In genomic region chr3:137950191-137950885, GRCm38 (mm10) we compare ENCODE assay signal across 21 mouse cellular contexts. TPM values are rescaled to one million over a fixed set of nuclear protein-coding genes. Genes with fewer than 3 reads are reported as not detected.
DNase-seq lines count a peak whose midpoint lies in the region; ATAC-seq and TF ChIP-seq lines count a peak whose summit lies in the region.
"Had no signal": no experiment of that assay in that cellular context is flagged by ENCODE, and none has a peak within 500 bp of the region (broad histone marks: within the 10 kb centered on the region; RNA-seq: fewer than 3 reads in every experiment).

No protein-coding gene starts in this region.

- TF ChIP-seq POLR2A in bone marrow, adult 2 months (IDR thresholded peaks at IDR 0.05; ENCODE audit: borderline replicate concordance, control insufficient read depth, low read depth, low read length), result no peak

- no peaks in the 10 kb centered on the region for H3K27me3 ChIP-seq in liver, embryonic 16.5 days (ENCODE audit: control insufficient read depth, insufficient read depth, low read depth, low read length)
- H3K27me3 ChIP-seq in kidney, embryonic 14.5 days (ENCODE audit: control insufficient read depth, insufficient read depth, low read length), result no peaks in the 10 kb centered on the region
- H3K27me3 ChIP-seq: forebrain, embryonic 13.5 days; heart, embryonic 15.5 days; limb, embryonic 15.5 days; stomach, embryonic 15.5 days had no signal

- H3K36me3 ChIP-seq in liver, embryonic 16.5 days (ENCODE audit: control insufficient read depth, insufficient read depth), result peaks cover 2% of the 10 kb centered on the region
- H3K36me3 ChIP-seq in kidney, embryonic 14.5 days (ENCODE audit: control insufficient read depth, insufficient read depth, low read length), result no peaks in the 10 kb centered on the region
- H3K36me3 ChIP-seq: heart, embryonic 15.5 days; limb, embryonic 15.5 days; stomach, embryonic 15.5 days had no signal

- no peak overlapping the region for H3K4me2 ChIP-seq in liver, embryonic 16.5 days (ENCODE audit: low read depth, low read length)
- H3K4me2 ChIP-seq in kidney, embryonic 14.5 days (replicated peaks; ENCODE audit: low read depth, low read length), result no peak overlapping the region
- H3K4me2 ChIP-seq: forebrain, embryonic 13.5 days; heart, embryonic 15.5 days; limb, embryonic 15.5 days; stomach, embryonic 15.5 days had no signal

- no peak overlapping the region for H3K9ac ChIP-seq in liver, embryonic 16.5 days (ENCODE audit: low read depth, low read length)
- H3K9ac ChIP-seq in kidney, embryonic 14.5 days (ENCODE audit: low read depth, low read length), result no peak overlapping the region
- H3K9ac ChIP-seq: forebrain, embryonic 13.5 days; heart, embryonic 15.5 days; limb, embryonic 15.5 days; stomach, embryonic 15.5 days had no signal

- peaks cover 27% of the 10 kb centered on the region for H3K4me1 ChIP-seq in bone marrow, adult 2 months (ENCODE audit: control insufficient read depth, insufficient read depth, low read length)
- peaks cover 61% of the 10 kb centered on the region for H3K4me1 ChIP-seq in liver, embryonic 16.5 days (ENCODE audit: control insufficient read depth, low read depth, low read length)
- peaks cover 13% of the 10 kb centered on the region for H3K4me1 ChIP-seq in kidney, embryonic 14.5 days (ENCODE audit: control insufficient read depth, insufficient read depth, low read length)

- TF ChIP-seq CTCF in bone marrow, adult 2 months (IDR thresholded peaks at IDR 0.05; ENCODE audit: control insufficient read depth, insufficient read depth, low read length), result no peak

- ATAC-seq in liver, embryonic 16.5 days (ENCODE audit: low read depth), result no peak
- no peak for ATAC-seq in kidney, embryonic 14.5 days (ENCODE audit: low FRiP score, low TSS enrichment)
- ATAC-seq: CD4-positive, CD25-positive, alpha-beta regulatory T cell, adult 4 months; forebrain, embryonic 13.5 days; hindbrain, postnatal 0 days had no signal

- DNase-seq in spleen, postnatal 36 days (ENCODE audit: low spot score in 2 of 2), result peak; percentile 51
- no peak for DNase-seq in spleen, postnatal 10 days (ENCODE audit: low spot score in 2 of 2)
- no peak for DNase-seq in retina, postnatal 1 day
- no peak for DNase-seq in ovary, postnatal 10 days (ENCODE audit: low spot score)
- DNase-seq: cerebellum, adult 9-10 months; gastrocnemius, postnatal 10 days; heart, adult 11 months; kidney, adult 11 months; lung, postnatal 14 days; right cerebral cortex, postnatal 4 days; thymus, adult 18-20 months had no signal

- peak overlapping the region; percentile 43 for H3K27ac ChIP-seq in bone marrow, adult 2 months (ENCODE audit: control insufficient read depth, insufficient read depth, low read depth, low read length, poor library complexity)
- H3K27ac ChIP-seq in liver, embryonic 16.5 days (ENCODE audit: low read length), result 0 out of 2 replicates have a peak overlapping the region, but pooled peaks have one; percentile 13
- H3K27ac ChIP-seq in kidney, embryonic 14.5 days (ENCODE audit: low read depth, low read length), result no peak overlapping the region
- H3K27ac ChIP-seq: forebrain, embryonic 13.5 days; heart, embryonic 15.5 days; hindbrain, postnatal 0 days; kidney, postnatal 0 days; limb, embryonic 15.5 days; stomach, embryonic 15.5 days had no signal

- H3K9me3 ChIP-seq in liver, embryonic 16.5 days (replicated peaks; ENCODE audit: control insufficient read depth, low read length), result no peaks in the 10 kb centered on the region
- no peaks in the 10 kb centered on the region for H3K9me3 ChIP-seq in kidney, embryonic 14.5 days (ENCODE audit: control insufficient read depth, low read length)
- H3K9me3 ChIP-seq: forebrain, embryonic 13.5 days; heart, embryonic 15.5 days; limb, embryonic 15.5 days; stomach, embryonic 15.5 days had no signal

- no peak overlapping the region for H3K4me3 ChIP-seq in bone marrow, adult 2 months (replicated peaks; ENCODE audit: control insufficient read depth, low read depth, low read length)
- no peak overlapping the region for H3K4me3 ChIP-seq in liver, embryonic 16.5 days (ENCODE audit: low read depth, low read length)
- H3K4me3 ChIP-seq in kidney, embryonic 14.5 days (ENCODE audit: low read length), result no peak overlapping the region
- H3K4me3 ChIP-seq: forebrain, embryonic 13.5 days; heart, embryonic 15.5 days; limb, embryonic 15.5 days; stomach, embryonic 15.5 days had no signal

- 64% methylated on average over 10 of the region's 10 CpGs for whole genome bisulfite sequencing in bone marrow, adult 2 months
- WGBS in liver, embryonic 16.5 days (ENCODE audit: insufficient replicate concordance), result 62% methylated on average over 10 of the region's 10 CpGs
- whole genome bisulfite sequencing in kidney, embryonic 14.5 days, result 86% methylated on average over 10 of the region's 10 CpGs

RNA-seq across cellular contexts. Expression of gene Dapp1, which starts 31.0 kb away (rescaled TPM):
- polyA plus RNA-seq in bone marrow, adult 2 months (2011; ENCODE audit: insufficient read depth, insufficient read length, low replicate concordance, missing spikeins), result 29.3 and 64.2 TPM in 2 replicates
- polyA plus RNA-seq in liver, embryonic 16.5 days (2015; fragmentation: Nextera tagmentation; extraction: Ambion mirVana), result 12.1 and 13.0 TPM in 2 replicates
- polyA plus RNA-seq in kidney, embryonic 14.5 days (2014; fragmentation: Nextera tagmentation; extraction: Ambion mirVana), result 7.2 and 11.4 TPM in 2 replicates

RNA-seq across cellular contexts. Expression of gene Lamtor3, which starts 32.0 kb away (rescaled TPM):
- 41.6 and 45.1 TPM in 2 replicates for polyA plus RNA-seq in bone marrow, adult 2 months (2011; ENCODE audit: insufficient read depth, insufficient read length, low replicate concordance, missing spikeins)
- 48.2 and 50.2 TPM in 2 replicates for polyA plus RNA-seq in liver, embryonic 16.5 days (2015; fragmentation: Nextera tagmentation; extraction: Ambion mirVana)
- polyA plus RNA-seq in kidney, embryonic 14.5 days (2014; fragmentation: Nextera tagmentation; extraction: Ambion mirVana), result 111 TPM in 2 replicates

Comparison
In these comparisons a context has a peak if more than half of its experiments do, and no peak if none do; other contexts are left out.
1. DNase-seq: peak in spleen, postnatal 36 days (2 of 2); none in spleen, postnatal 10 days (0 of 2), retina, postnatal 1 day (single experiment) and ovary, postnatal 10 days (single experiment).